Mouse (Mus musculus) liver, embryonic 14.5 days (tissue): ENCODE measurements around the gene Cnih2.

ENCODE experiments used
- CTCF ChIP-seq: IDR thresholded peaks from 2 replicates; pipeline ENCODE4 v1.5.1; 2016; ENCODE audit warnings: antibody characterized with exemption, low read depth, control low read depth
- EP300 ChIP-seq: IDR thresholded peaks from 2 replicates; pipeline ENCODE4 v1.6.1; 2016; ENCODE audit warnings: antibody characterized with exemption, low read depth

DNA sequence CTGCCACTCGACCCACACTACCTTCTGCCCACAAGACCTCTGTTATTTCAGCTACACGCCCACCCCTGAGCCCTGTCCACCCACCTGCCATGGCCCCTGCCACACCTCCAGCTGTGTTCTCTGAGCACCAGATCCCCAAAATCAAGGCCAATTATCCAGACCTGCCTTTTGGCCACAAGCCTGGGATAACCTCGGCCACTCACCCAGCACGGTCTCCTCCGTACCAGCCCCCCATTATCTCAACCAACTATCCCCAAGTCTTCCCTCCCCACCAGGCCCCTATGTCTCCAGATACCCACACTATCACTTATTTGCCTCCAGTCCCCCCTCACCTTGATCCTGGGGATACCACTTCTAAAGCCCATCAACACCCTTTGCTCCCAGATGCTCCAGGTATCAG, 28.8 kb downstream of the Cnih2 start:
- TF ChIP-seq CTCF (no peak), EP300 (no peak)
